Mouse (Mus musculus): ENCODE data around the gene Rpl27. TPM values are rescaled to one million over a fixed set of nuclear protein-coding genes. Genes with fewer than 3 reads are reported as not detected.
A peak's percentile ranks its signal among the peaks of the same experiment; 100 is the strongest.
"Not testable (repeated sequence)": the region's sequence is repeated elsewhere in the genome, so short reads cannot be mapped to it uniquely, and the experiment has no call there.

Gene Rpl27
- polyA plus RNA-seq, 1 experiment from 2014 or later: 212 TPM

GRCm38 (mm10) chr11:101431327-101431726 is 10.8 kb upstream of the Rpl27 start:
- H3K4me2 ChIP-seq: no peak overlapping the region
- peaks cover 12% of the 10 kb centered on the region for H3K4me1 ChIP-seq
- no peak overlapping the region for H3K4me3 ChIP-seq
- H3K27ac ChIP-seq: no peak overlapping the region
- no peak for ATAC-seq (replicated peaks)
- H3K27me3 ChIP-seq (replicated peaks): no peaks in the 10 kb centered on the region
- H3K36me3 ChIP-seq (replicated peaks): peaks cover 48% of the 10 kb centered on the region
- H3K9me3 ChIP-seq: no peaks in the 10 kb centered on the region
- no peak overlapping the region for H3K9ac ChIP-seq
- WGBS: 93% methylated on average over 9 of the region's 9 CpGs

GRCm38 (mm10) chr11:101433396-101433795 is 8.7 kb upstream of the Rpl27 start:
- Histone ChIP-seq H3K4me2 (no peak overlapping the region), H3K9me3 (no peaks in the 10 kb centered on the region), H3K27me3 (replicated peaks) (no peaks in the 10 kb centered on the region), H3K4me1 (no peaks in the 10 kb centered on the region), H3K36me3 (replicated peaks) (peaks cover 48% of the 10 kb centered on the region), H3K27ac (no peak overlapping the region), H3K4me3 (no peak overlapping the region), H3K9ac (no peak overlapping the region)
- ATAC-seq (replicated peaks): no peak
- 88% methylated on average over 13 of the region's 13 CpGs for WGBS

- Histone ChIP-seq H3K4me2 (no peak overlapping the region), H3K27ac (no peak overlapping the region), H3K9me3 (no peaks in the 10 kb centered on the region), H3K4me1 (no peaks in the 10 kb centered on the region), H3K9ac (no peak overlapping the region), H3K36me3 (replicated peaks) (peaks cover 43% of the 10 kb centered on the region), H3K27me3 (replicated peaks) (no peaks in the 10 kb centered on the region), H3K4me3 (no peak overlapping the region)
- WGBS: 87% methylated on average over 4 of the region's 4 CpGs
- ATAC-seq (replicated peaks): no peak
These were observed 6.3 kb upstream of the Rpl27 start for GRCm38 (mm10) chr11:101435831-101436230.

GRCm38 (mm10) chr11:101436916-101437315 is 5.2 kb upstream of the Rpl27 start:
- H3K27ac ChIP-seq: no peak overlapping the region
- no peaks in the 10 kb centered on the region for H3K4me1 ChIP-seq
- no peak overlapping the region for H3K9ac ChIP-seq
- H3K36me3 ChIP-seq (replicated peaks): peaks cover 34% of the 10 kb centered on the region
- no peak for ATAC-seq (replicated peaks)
- H3K9me3 ChIP-seq: no peaks in the 10 kb centered on the region
- no peaks in the 10 kb centered on the region for H3K27me3 ChIP-seq (replicated peaks)
- no peak overlapping the region for H3K4me3 ChIP-seq
- whole genome bisulfite sequencing: 37% methylated on average over 4 of the region's 4 CpGs
- no peak overlapping the region for H3K4me2 ChIP-seq

- H3K9me3 ChIP-seq; H3K27me3 ChIP-seq (replicated peaks); H3K4me1 ChIP-seq; H3K27ac ChIP-seq; H3K4me3 ChIP-seq; H3K4me2 ChIP-seq; H3K9ac ChIP-seq; ATAC-seq (replicated peaks): not testable (repeated sequence)
- H3K36me3 ChIP-seq (replicated peaks): peaks cover 27% of the 10 kb centered on the region
- 55% methylated on average over 3 of the region's 3 CpGs for WGBS
These were observed 4.1 kb upstream of the Rpl27 start for GRCm38 (mm10) chr11:101438006-101438405.

GRCm38 (mm10) chr11:101441450-101442126 is 510 bp upstream of the Rpl27 start:
- H3K4me1 ChIP-seq: peaks cover 14% of the 10 kb centered on the region
- ATAC-seq (replicated peaks): peak; percentile 65; the same call in 1 of the 2 replicates
- peak overlapping the region; percentile 68 for H3K4me3 ChIP-seq
- H3K9me3 ChIP-seq; H3K27me3 ChIP-seq (replicated peaks); H3K9ac ChIP-seq: not testable (repeated sequence)
- H3K4me2 ChIP-seq: peak overlapping the region; percentile 44
- peaks cover 20% of the 10 kb centered on the region for H3K36me3 ChIP-seq (replicated peaks)
- peak overlapping the region; percentile 50; the same call in 1 of the 2 replicates for H3K27ac ChIP-seq
- 42% methylated on average over 15 of the region's 15 CpGs for WGBS

GRCm38 (mm10) chr11:101442760-101443159 is 662 bp downstream of the Rpl27 start:
- peak overlapping the region; percentile 68 for H3K4me3 ChIP-seq
- 2% methylated on average over 14 of the region's 14 CpGs for WGBS
- ATAC-seq (replicated peaks): no peak
- peak overlapping the region; percentile 72 for H3K4me2 ChIP-seq
- H3K9me3 ChIP-seq: no peaks in the 10 kb centered on the region
- H3K9ac ChIP-seq: peak overlapping the region; percentile 76
- peak overlapping the region; percentile 83 for H3K27ac ChIP-seq
- H3K27me3 ChIP-seq (replicated peaks): no peaks in the 10 kb centered on the region
- H3K36me3 ChIP-seq (replicated peaks): peaks cover 20% of the 10 kb centered on the region
- peaks cover 14% of the 10 kb centered on the region for H3K4me1 ChIP-seq

- Histone ChIP-seq H3K27ac (no peak overlapping the region), H3K9me3 (no peaks in the 10 kb centered on the region), H3K27me3 (replicated peaks) (no peaks in the 10 kb centered on the region), H3K4me2 (no peak overlapping the region), H3K9ac (no peak overlapping the region), H3K4me1 (peaks cover 14% of the 10 kb centered on the region), H3K4me3 (no peak overlapping the region), H3K36me3 (replicated peaks) (peaks cover 20% of the 10 kb centered on the region)
- ATAC-seq (replicated peaks): no peak
- WGBS: 89% methylated on average over 1 of the region's 1 CpGs
These were observed 4.2 kb downstream of the Rpl27 start for GRCm38 (mm10) chr11:101446319-101446718.

- H3K9me3 ChIP-seq; ATAC-seq (replicated peaks); H3K27ac ChIP-seq; H3K27me3 ChIP-seq (replicated peaks); H3K4me2 ChIP-seq; H3K4me3 ChIP-seq; H3K9ac ChIP-seq: not testable (repeated sequence)
- peaks cover 14% of the 10 kb centered on the region for H3K4me1 ChIP-seq
- peaks cover 20% of the 10 kb centered on the region for H3K36me3 ChIP-seq (replicated peaks)
- WGBS: 88% methylated on average over 8 of the region's 8 CpGs
These were observed 4.8 kb downstream of the Rpl27 start for GRCm38 (mm10) chr11:101446860-101447259.

GRCm38 (mm10) chr11:101447786-101448185 is 5.7 kb downstream of the Rpl27 start:
- no peak overlapping the region for H3K27ac ChIP-seq
- H3K4me2 ChIP-seq: no peak overlapping the region
- no peaks in the 10 kb centered on the region for H3K27me3 ChIP-seq (replicated peaks)
- peaks cover 14% of the 10 kb centered on the region for H3K4me1 ChIP-seq
- WGBS: 92% methylated on average over 5 of the region's 5 CpGs
- H3K36me3 ChIP-seq (replicated peaks): peaks cover 20% of the 10 kb centered on the region
- no peaks in the 10 kb centered on the region for H3K9me3 ChIP-seq
- no peak overlapping the region for H3K4me3 ChIP-seq
- H3K9ac ChIP-seq: no peak overlapping the region
- no peak for ATAC-seq (replicated peaks)

GRCm38 (mm10) chr11:101448274-101448746 is 6.2 kb downstream of the Rpl27 start, which contains the start of gene Ifi35:
TSS of gene Ifi35 (plus strand) at chr11:101448407.
- no peak within 1 kb of the TSS for H3K9ac ChIP-seq
- ATAC-seq (replicated peaks): no peak
- H3K27ac ChIP-seq: no peak within 1 kb of the TSS
- H3K36me3 ChIP-seq (replicated peaks): peaks cover 20% of the 10 kb centered on the region
- WGBS: 49% methylated on average over 10 of the region's 10 CpGs
- no peaks in the 10 kb centered on the region for H3K27me3 ChIP-seq (replicated peaks)
- H3K9me3 ChIP-seq: no peaks in the 10 kb centered on the region
- H3K4me1 ChIP-seq: peaks cover 10% of the 10 kb centered on the region
- 0 out of 2 replicates have a peak within 1 kb of the TSS, but pooled peaks have one; percentile 0 for H3K4me2 ChIP-seq
- 0 out of 2 replicates have a peak within 1 kb of the TSS, but pooled peaks have one; percentile 2 for H3K4me3 ChIP-seq

- H3K27ac ChIP-seq: no peak overlapping the region
- no peak overlapping the region for H3K4me2 ChIP-seq
- H3K27me3 ChIP-seq (replicated peaks): no peaks in the 10 kb centered on the region
- no peak for ATAC-seq (replicated peaks)
- H3K36me3 ChIP-seq (replicated peaks): peaks cover 16% of the 10 kb centered on the region
- peaks cover 4% of the 10 kb centered on the region for H3K4me1 ChIP-seq
- no peak overlapping the region for H3K4me3 ChIP-seq
- no peaks in the 10 kb centered on the region for H3K9me3 ChIP-seq
- 83% methylated on average over 4 of the region's 4 CpGs for WGBS
- no peak overlapping the region for H3K9ac ChIP-seq
These were observed 6.8 kb downstream of the Rpl27 start for GRCm38 (mm10) chr11:101448899-101449298.

GRCm38 (mm10) chr11:101449596-101449995 is 7.5 kb downstream of the Rpl27 start:
- not testable (repeated sequence) for H3K9ac ChIP-seq; ATAC-seq (replicated peaks)
- 90% methylated on average over 4 of the region's 4 CpGs for WGBS

More at GRCm38 (mm10) chr11:101449596-101449995, 7.5 kb downstream of the Rpl27 start:
- H3K4me1 ChIP-seq; H3K27ac ChIP-seq; H3K36me3 ChIP-seq (replicated peaks); H3K4me3 ChIP-seq; H3K9me3 ChIP-seq; H3K4me2 ChIP-seq; H3K27me3 ChIP-seq (replicated peaks): not testable (repeated sequence)

Measured in midbrain, embryonic 15.5 days (tissue).